Mouse (Mus musculus): ENCODE data around the gene 6330409D20Rik. TPM values are rescaled to one million over a fixed set of nuclear protein-coding genes. Genes with fewer than 3 reads are reported as not detected.
A peak's percentile ranks its signal among the peaks of the same experiment; 100 is the strongest.

Gene 6330409D20Rik
- polyA plus RNA-seq, 1 experiment, result not detected

DNA sequence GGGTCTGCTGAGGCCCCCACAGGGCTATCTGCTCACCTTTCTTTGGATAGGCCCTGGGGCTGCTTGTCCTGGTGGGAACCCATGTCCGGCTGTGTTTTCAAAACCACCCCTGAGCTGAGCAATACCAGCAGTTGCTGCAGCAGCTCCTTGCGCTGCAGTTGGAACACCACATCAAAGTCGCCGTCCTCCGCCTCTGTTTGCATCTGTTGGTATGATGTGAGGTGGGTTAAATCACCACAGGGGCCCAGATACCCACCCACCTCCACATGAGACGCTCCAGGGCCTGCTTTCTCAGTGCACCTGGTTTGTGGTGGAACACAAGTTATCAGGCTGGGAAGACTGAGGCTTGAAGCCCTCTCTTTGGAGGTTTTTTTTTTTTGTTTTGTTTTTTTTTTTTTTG is 37.3 kb upstream of the 6330409D20Rik start:
- H3K27ac ChIP-seq (ENCODE audit: insufficient read depth, low read depth, low read length), result no peak overlapping the region
- H3K27me3 ChIP-seq (ENCODE audit: control insufficient read depth, insufficient read depth, low read length), result no peaks in the 10 kb centered on the region
- TF ChIP-seq CTCF (IDR thresholded peaks at IDR 0.05; ENCODE audit: extremely low read depth, insufficient read length, insufficient replicate concordance, low read depth, low read length), result no peak
- TF ChIP-seq POLR2A (IDR thresholded peaks at IDR 0.05; ENCODE audit: low read depth, low read length), result no peak
- 94% methylated on average over 6 of the region's 6 CpGs for WGBS
- peaks cover 15% of the 10 kb centered on the region for H3K4me1 ChIP-seq (ENCODE audit: control insufficient read depth, insufficient read depth, insufficient read length, low read length)
- no peaks in the 10 kb centered on the region for H3K36me3 ChIP-seq (ENCODE audit: control insufficient read depth, insufficient read depth, low read length)
- no peak overlapping the region for H3K4me3 ChIP-seq (ENCODE audit: low read depth, low read length)

DNA sequence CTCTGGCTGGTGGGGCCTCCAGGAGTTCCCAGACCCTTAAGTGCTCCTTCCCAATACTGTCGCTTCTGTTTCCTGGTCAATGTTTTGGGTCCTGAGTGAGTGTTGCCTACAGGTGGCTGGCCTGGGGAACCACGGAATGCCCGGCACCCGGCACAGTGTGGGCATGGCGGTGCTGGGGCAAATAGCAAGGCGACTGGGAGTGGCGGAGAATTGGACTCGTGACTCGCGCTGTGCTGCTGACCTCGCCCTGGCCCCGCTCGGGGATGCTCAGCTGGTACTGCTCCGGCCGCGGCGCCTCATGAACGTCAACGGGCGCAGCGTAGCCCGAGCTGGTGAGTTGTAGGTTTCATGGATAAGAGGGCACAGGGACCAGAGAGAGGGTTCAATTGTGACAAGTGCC is 35.4 kb upstream of the 6330409D20Rik start:
- Histone ChIP-seq H3K27me3 (ENCODE audit: control insufficient read depth, insufficient read depth, low read length) (no peaks in the 10 kb centered on the region), H3K4me3 (ENCODE audit: low read depth, low read length) (peak overlapping the region; percentile 70), H3K27ac (ENCODE audit: insufficient read depth, low read depth, low read length) (no peak overlapping the region), H3K36me3 (ENCODE audit: control insufficient read depth, insufficient read depth, low read length) (no peaks in the 10 kb centered on the region), H3K4me1 (ENCODE audit: control insufficient read depth, insufficient read depth, insufficient read length, low read length) (peaks cover 32% of the 10 kb centered on the region)
- WGBS, result 15% methylated on average over 22 of the region's 22 CpGs
- TF ChIP-seq POLR2A (IDR thresholded peaks at IDR 0.05; ENCODE audit: low read depth, low read length) (no peak), CTCF (IDR thresholded peaks at IDR 0.05; ENCODE audit: extremely low read depth, insufficient read length, insufficient replicate concordance, low read depth, low read length) (no peak)

DNA sequence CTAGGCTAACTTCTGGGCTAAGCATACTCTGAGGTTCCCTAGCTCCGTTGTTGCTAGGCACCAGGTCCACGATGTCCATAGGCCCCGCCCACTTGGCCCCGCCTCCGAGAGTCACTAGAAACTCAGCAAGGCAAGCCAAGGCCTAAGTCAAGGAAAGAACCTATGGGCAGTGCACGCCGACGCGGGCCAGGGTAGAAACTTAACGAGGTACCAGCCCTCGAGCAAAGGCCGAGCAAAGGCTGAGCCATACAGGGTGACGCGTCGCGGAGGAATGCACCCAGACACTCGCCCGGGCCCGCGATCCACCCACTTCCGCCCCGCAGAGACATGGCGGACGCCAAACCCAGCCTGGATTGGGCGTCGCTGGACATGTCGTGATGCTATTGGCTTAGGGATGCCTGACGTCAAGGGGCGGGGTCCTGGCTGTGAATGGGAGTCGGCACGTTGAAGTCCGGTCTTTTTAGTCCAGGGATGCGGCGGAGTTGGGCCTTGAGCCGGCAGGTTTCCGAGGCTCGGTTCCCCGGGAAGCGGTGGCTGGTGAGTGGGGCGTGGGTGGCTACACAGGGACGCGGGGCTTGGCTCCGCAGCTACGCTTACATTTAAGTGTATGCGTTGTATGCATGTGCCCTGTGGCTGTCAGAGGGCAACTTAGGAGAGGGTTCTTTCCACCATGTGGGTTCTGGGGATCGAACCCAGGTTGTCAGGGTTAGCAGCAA is 34.7 kb upstream of the 6330409D20Rik start, which contains the start of the genes Ttc16 and Ptrh1:
Ttc16 (minus strand) TSS at position 275 of the 716 bp plus-strand sequence.
Ptrh1 (plus strand) TSS at position 428 of the 716 bp plus-strand sequence.
- no peaks in the 10 kb centered on the region for H3K27me3 ChIP-seq (ENCODE audit: control insufficient read depth, insufficient read depth, low read length)
- under 1% methylated on average over 46 of the region's 46 CpGs for WGBS
- peak within 1 kb of the TSS; percentile 70 for H3K4me3 ChIP-seq (ENCODE audit: low read depth, low read length)
- TF ChIP-seq CTCF (IDR thresholded peaks at IDR 0.05; ENCODE audit: extremely low read depth, insufficient read length, insufficient replicate concordance, low read depth, low read length) (no peak), POLR2A (IDR thresholded peaks at IDR 0.05; ENCODE audit: low read depth, low read length) (peak; percentile 38; the same call in 1 of the 2 replicates)
- peak within 1 kb of the TSS; percentile 78 for H3K27ac ChIP-seq (ENCODE audit: insufficient read depth, low read depth, low read length)
- H3K36me3 ChIP-seq (ENCODE audit: control insufficient read depth, insufficient read depth, low read length), result no peaks in the 10 kb centered on the region
- H3K4me1 ChIP-seq (ENCODE audit: control insufficient read depth, insufficient read depth, insufficient read length, low read length), result peaks cover 39% of the 10 kb centered on the region

DNA sequence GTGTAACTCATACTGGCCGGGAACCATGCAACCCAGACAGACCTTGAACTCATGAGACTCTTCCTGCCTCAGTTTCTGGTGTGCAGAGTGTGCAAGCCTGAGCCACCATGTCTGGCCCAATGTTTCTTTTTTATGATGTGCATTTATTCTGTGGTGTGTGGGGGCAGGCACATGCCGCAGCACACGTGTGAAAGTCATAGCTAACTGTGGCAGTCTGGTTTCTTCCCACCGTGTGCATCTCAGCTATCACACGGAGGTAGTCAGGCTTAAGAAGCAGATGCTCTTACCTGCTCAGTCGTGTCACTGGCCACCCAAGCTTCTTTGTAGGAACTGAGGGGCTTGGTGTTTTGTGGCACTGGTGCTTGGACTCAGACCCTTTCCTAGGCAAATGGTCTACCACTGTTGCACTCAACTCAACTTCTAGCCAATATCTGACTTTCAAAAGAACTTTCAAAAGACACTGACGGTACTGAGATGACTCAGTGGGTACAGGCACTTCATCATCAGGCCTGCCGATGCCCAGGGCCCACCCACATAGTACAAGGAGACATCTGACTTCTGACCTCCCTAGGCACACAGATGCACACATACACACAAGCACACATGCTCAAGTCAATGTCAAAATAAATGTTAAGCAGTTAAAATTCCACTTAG is 31.9 kb upstream of the 6330409D20Rik start:
- Histone ChIP-seq H3K27me3 (ENCODE audit: control insufficient read depth, insufficient read depth, low read length) (no peaks in the 10 kb centered on the region), H3K4me3 (ENCODE audit: low read depth, low read length) (no peak overlapping the region), H3K4me1 (ENCODE audit: control insufficient read depth, insufficient read depth, insufficient read length, low read length) (peaks cover 53% of the 10 kb centered on the region), H3K27ac (ENCODE audit: insufficient read depth, low read depth, low read length) (peak overlapping the region; percentile 91; the same call in 1 of the 2 replicates), H3K36me3 (ENCODE audit: control insufficient read depth, insufficient read depth, low read length) (no peaks in the 10 kb centered on the region)
- TF ChIP-seq POLR2A (IDR thresholded peaks at IDR 0.05; ENCODE audit: low read depth, low read length), result no peak
- TF ChIP-seq CTCF (IDR thresholded peaks at IDR 0.05; ENCODE audit: extremely low read depth, insufficient read length, insufficient replicate concordance, low read depth, low read length), result no peak
- 82% methylated on average over 8 of the region's 8 CpGs for WGBS

DNA sequence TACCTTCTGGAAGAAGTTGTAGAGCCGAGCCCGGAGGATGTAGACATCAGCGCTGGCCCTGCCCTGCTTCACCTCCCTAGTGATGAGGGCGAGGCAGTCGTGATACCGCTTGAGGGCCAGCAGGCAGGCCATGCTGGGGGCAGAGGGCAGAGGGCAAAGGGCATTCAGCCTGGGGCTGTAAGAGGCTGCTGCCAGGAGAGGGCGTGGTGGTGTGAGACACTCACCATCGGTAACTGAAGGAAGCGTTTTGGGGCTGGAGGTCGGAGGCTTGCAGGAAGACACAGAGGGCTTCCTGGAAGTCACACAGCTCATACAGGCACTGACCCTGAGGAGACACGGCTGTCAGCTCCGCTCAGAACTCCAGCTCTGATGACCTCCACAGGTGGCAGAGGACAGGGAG is 31.1 kb upstream of the 6330409D20Rik start:
- Histone ChIP-seq H3K27ac (ENCODE audit: insufficient read depth, low read depth, low read length) (peak overlapping the region; percentile 91), H3K4me3 (ENCODE audit: low read depth, low read length) (peak overlapping the region; percentile 43), H3K4me1 (ENCODE audit: control insufficient read depth, insufficient read depth, insufficient read length, low read length) (peaks cover 53% of the 10 kb centered on the region), H3K36me3 (ENCODE audit: control insufficient read depth, insufficient read depth, low read length) (no peaks in the 10 kb centered on the region), H3K27me3 (ENCODE audit: control insufficient read depth, insufficient read depth, low read length) (no peaks in the 10 kb centered on the region)
- WGBS, result 16% methylated on average over 12 of the region's 12 CpGs
- no peak for TF ChIP-seq POLR2A (IDR thresholded peaks at IDR 0.05; ENCODE audit: low read depth, low read length)
- TF ChIP-seq CTCF (IDR thresholded peaks at IDR 0.05; ENCODE audit: extremely low read depth, insufficient read length, insufficient replicate concordance, low read depth, low read length), result peak; percentile 60; the same call in 1 of the 2 replicates

DNA sequence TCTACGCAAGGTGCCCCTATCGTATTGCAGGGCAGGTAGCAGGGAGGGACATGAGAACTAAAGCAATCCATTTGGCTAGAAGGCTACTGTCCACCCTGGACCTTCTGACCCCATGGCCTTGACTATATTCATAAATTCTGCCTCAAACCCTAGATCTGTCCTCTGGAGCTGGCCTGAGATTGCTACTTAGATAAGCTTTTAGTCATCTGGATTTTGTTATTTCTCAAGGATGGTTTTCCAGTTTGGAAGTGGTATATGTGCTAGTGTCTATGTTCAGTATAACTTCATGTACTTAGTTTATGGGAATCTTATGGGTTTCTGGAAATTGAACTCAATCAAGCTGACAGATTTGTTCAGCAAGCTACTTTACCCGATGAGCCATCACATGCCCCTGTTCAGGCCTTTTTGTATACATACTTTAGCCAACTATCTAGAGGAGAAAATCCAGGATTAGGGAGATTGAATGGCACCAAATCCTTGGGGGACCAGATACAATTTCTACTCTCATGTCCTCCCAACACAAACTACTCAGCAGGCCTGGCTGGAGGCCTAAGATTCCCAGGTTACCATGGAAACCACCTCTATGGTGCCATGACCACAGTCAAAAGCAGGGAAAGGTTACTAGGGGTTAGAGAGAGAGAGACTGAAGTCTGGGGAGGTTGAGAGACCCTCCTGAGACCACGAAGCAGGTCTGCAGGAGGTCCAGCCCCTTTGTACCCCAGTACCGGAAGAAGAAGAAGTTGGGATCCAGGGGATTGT is 28.7 kb upstream of the 6330409D20Rik start:
- H3K27ac ChIP-seq (ENCODE audit: insufficient read depth, low read depth, low read length), result no peak overlapping the region
- TF ChIP-seq POLR2A (IDR thresholded peaks at IDR 0.05; ENCODE audit: low read depth, low read length) (no peak), CTCF (IDR thresholded peaks at IDR 0.05; ENCODE audit: extremely low read depth, insufficient read length, insufficient replicate concordance, low read depth, low read length) (no peak)
- H3K4me3 ChIP-seq (ENCODE audit: low read depth, low read length), result no peak overlapping the region
- no peaks in the 10 kb centered on the region for H3K27me3 ChIP-seq (ENCODE audit: control insufficient read depth, insufficient read depth, low read length)
- peaks cover 44% of the 10 kb centered on the region for H3K4me1 ChIP-seq (ENCODE audit: control insufficient read depth, insufficient read depth, insufficient read length, low read length)
- 83% methylated on average over 5 of the region's 5 CpGs for WGBS
- H3K36me3 ChIP-seq (ENCODE audit: control insufficient read depth, insufficient read depth, low read length), result no peaks in the 10 kb centered on the region
